Mouse (Mus musculus) hindbrain, embryonic 15.5 days (tissue): Measurements from ENCODE around the gene Olfr203. TPM values are rescaled to one million over a fixed set of nuclear protein-coding genes. Genes with fewer than 3 reads are reported as not detected.
"Not testable (repeated sequence)": the region's sequence is repeated elsewhere in the genome, so short reads cannot be mapped to it uniquely, and the experiment has no call there.

Source experiments
- ATAC-seq: fragments of 200-750 bp; cut with Nextera tagmentation; 2 replicates; pipeline ENCODE4 v1.8.0; 2017; ENCODE audit warnings: low read depth, moderate number of reproducible peaks, moderate TSS enrichment; ENCODE audit not compliant: low FRiP score
- H3K27ac ChIP-seq: fragments of 300-500 bp; sonication (generic); replicated peaks from 2 replicates; pipeline ENCODE4 v1.5.1; 2015; ENCODE audit warnings: mild to moderate bottlenecking, inconsistent platforms
- H3K27me3 ChIP-seq: fragments of 300-500 bp; sonication (generic); 2 replicates; pipeline ENCODE4 v1.6.1; 2015; ENCODE audit warnings: control low read depth, inconsistent platforms
- H3K36me3 ChIP-seq: fragments of 300-500 bp; sonication (generic); 2 replicates; pipeline ENCODE4 v1.6.1; 2015; ENCODE audit warnings: control low read depth, inconsistent platforms
- H3K4me1 ChIP-seq: fragments of 300-500 bp; sonication (generic); replicated peaks from 2 replicates; pipeline ENCODE4 v1.6.1; 2015; ENCODE audit warnings: control low read depth, inconsistent platforms
- H3K4me2 ChIP-seq: fragments of 300-500 bp; sonication (generic); 2 replicates; pipeline ENCODE4 v1.6.1; 2015; ENCODE audit warnings: moderate library complexity, mild to moderate bottlenecking, inconsistent platforms
- H3K4me3 ChIP-seq: fragments of 300-500 bp; sonication (generic); 2 replicates; pipeline ENCODE4 v1.5.1; 2015; ENCODE audit warnings: mild to moderate bottlenecking, inconsistent platforms
- H3K9ac ChIP-seq: fragments of 300-500 bp; sonication (generic); 2 replicates; pipeline ENCODE4 v1.6.1; 2015; ENCODE audit warnings: inconsistent platforms
- H3K9me3 ChIP-seq: fragments of 300-500 bp; sonication (generic); 2 replicates; pipeline ENCODE4 v1.6.1; 2016; ENCODE audit warnings: control low read depth, inconsistent platforms
- WGBS: fragments of 180-500 bp; shearing (Covaris S2); methylation state at CpG from one replicate; pipeline ENCODE4 v1.1.7; 2015; 5-methylcytosine and 5-hydroxymethylcytosine counted together
- polyA plus RNA-seq: library from polyadenylated mRNA; unstranded; fragments of >200 nt; fragmentation: Nextera tagmentation; extraction: Ambion mirVana; gene quantifications from 2 replicates; pipeline ENCODE4 v1.2.1, GENCODE M21; 2015

Gene Olfr203
- polyA plus RNA-seq, result not detected in 2 replicates

GRCm38 (mm10) chr16:59298581-59298980 is at the start of gene Olfr203:
Gene Olfr203, plus strand, starts transcription at chr16:59298881.
- no peaks in the 10 kb centered on the region for H3K9me3 ChIP-seq
- H3K4me2 ChIP-seq, result no peak within 1 kb of the TSS
- H3K27me3 ChIP-seq, result no peaks in the 10 kb centered on the region
- no peaks in the 10 kb centered on the region for H3K36me3 ChIP-seq
- H3K9ac ChIP-seq, result no peak within 1 kb of the TSS
- H3K27ac ChIP-seq, result no peak within 1 kb of the TSS
- 89% methylated on average over 2 of the region's 2 CpGs for WGBS
- ATAC-seq, result no peak
- no peaks in the 10 kb centered on the region for H3K4me1 ChIP-seq
- no peak within 1 kb of the TSS for H3K4me3 ChIP-seq

GRCm38 (mm10) chr16:59249684-59250083 is 49.0 kb upstream of the Olfr203 start:
- H3K9me3 ChIP-seq, result no peaks in the 10 kb centered on the region
- H3K9ac ChIP-seq, result no peak overlapping the region
- no peak overlapping the region for H3K27ac ChIP-seq
- no peak for ATAC-seq
- no peaks in the 10 kb centered on the region for H3K36me3 ChIP-seq
- no peaks in the 10 kb centered on the region for H3K4me1 ChIP-seq
- no peak overlapping the region for H3K4me2 ChIP-seq
- H3K27me3 ChIP-seq, result no peaks in the 10 kb centered on the region
- WGBS, result 86% methylated on average over 17 of the region's 17 CpGs
- H3K4me3 ChIP-seq, result no peak overlapping the region

GRCm38 (mm10) chr16:59269097-59269496 is 29.6 kb upstream of the Olfr203 start:
- 83% methylated on average over 4 of the region's 4 CpGs for WGBS
- H3K27me3 ChIP-seq, H3K27ac ChIP-seq, ATAC-seq, H3K4me3 ChIP-seq, H3K4me2 ChIP-seq, H3K9ac ChIP-seq, H3K36me3 ChIP-seq, H3K4me1 ChIP-seq, H3K9me3 ChIP-seq: not testable (repeated sequence)

GRCm38 (mm10) chr16:59272532-59272931 is 26.1 kb upstream of the Olfr203 start, which contains the start of gene Olfr201:
Gene Olfr201, minus strand, starts transcription at chr16:59272632.
- not testable (repeated sequence) for H3K4me3 ChIP-seq, H3K27ac ChIP-seq, H3K27me3 ChIP-seq, H3K9me3 ChIP-seq, ATAC-seq, H3K4me2 ChIP-seq, H3K4me1 ChIP-seq, H3K9ac ChIP-seq, H3K36me3 ChIP-seq
- 89% methylated on average over 4 of the region's 4 CpGs for WGBS

- ATAC-seq, result no peak
- no peaks in the 10 kb centered on the region for H3K9me3 ChIP-seq
Measured at GRCm38 (mm10) chr16:59280542-59280941, 18.1 kb upstream of the Olfr203 start.

GRCm38 (mm10) chr16:59283476-59283875 is 15.2 kb upstream of the Olfr203 start:
- ATAC-seq, result no peak
- Histone ChIP-seq H3K27ac (no peak overlapping the region), H3K27me3 (no peaks in the 10 kb centered on the region), H3K4me1 (no peaks in the 10 kb centered on the region), H3K4me3 (no peak overlapping the region), H3K36me3 (no peaks in the 10 kb centered on the region), H3K9me3 (no peaks in the 10 kb centered on the region), H3K9ac (no peak overlapping the region), H3K4me2 (no peak overlapping the region)
- WGBS, result 77% methylated on average over 1 of the region's 1 CpGs

More at GRCm38 (mm10) chr16:59280542-59280941, 18.1 kb upstream of the Olfr203 start:
- Histone ChIP-seq H3K27me3 (no peaks in the 10 kb centered on the region), H3K9ac (no peak overlapping the region), H3K36me3 (no peaks in the 10 kb centered on the region), H3K4me3 (no peak overlapping the region), H3K27ac (no peak overlapping the region), H3K4me2 (no peak overlapping the region), H3K4me1 (no peaks in the 10 kb centered on the region)
- WGBS, result 83% methylated on average over 3 of the region's 3 CpGs

- H3K4me1 ChIP-seq, result no peaks in the 10 kb centered on the region
- H3K9ac ChIP-seq, result no peak within 1 kb of the TSS
- H3K27me3 ChIP-seq, result no peaks in the 10 kb centered on the region
- H3K36me3 ChIP-seq, result no peaks in the 10 kb centered on the region
- H3K4me2 ChIP-seq, result no peak within 1 kb of the TSS
- ATAC-seq, result no peak
- no peak within 1 kb of the TSS for H3K27ac ChIP-seq
- no peak within 1 kb of the TSS for H3K4me3 ChIP-seq
- no peaks in the 10 kb centered on the region for H3K9me3 ChIP-seq
- 90% methylated on average over 1 of the region's 1 CpGs for WGBS
Measured at GRCm38 (mm10) chr16:59286693-59287092, 12.0 kb upstream of the Olfr203 start, which contains the start of gene Olfr202. Gene Olfr202, minus strand, starts transcription at chr16:59286793.

- not testable (repeated sequence) for H3K4me3 ChIP-seq, H3K9ac ChIP-seq, H3K27me3 ChIP-seq, H3K27ac ChIP-seq, H3K36me3 ChIP-seq, H3K9me3 ChIP-seq, ATAC-seq, H3K4me1 ChIP-seq, H3K4me2 ChIP-seq
- WGBS, result 83% methylated on average over 9 of the region's 9 CpGs
Measured at GRCm38 (mm10) chr16:59287576-59287975, 11.1 kb upstream of the Olfr203 start.

- Histone ChIP-seq H3K4me3 (no peak within 1 kb of the TSS), H3K9ac (no peak within 1 kb of the TSS), H3K36me3 (no peaks in the 10 kb centered on the region), H3K27ac (no peak within 1 kb of the TSS), H3K9me3 (no peaks in the 10 kb centered on the region), H3K27me3 (no peaks in the 10 kb centered on the region), H3K4me2 (no peak within 1 kb of the TSS), H3K4me1 (no peaks in the 10 kb centered on the region)
- no peak for ATAC-seq
Measured at GRCm38 (mm10) chr16:59318148-59318547, 19.5 kb downstream of the Olfr203 start, which contains the start of gene Olfr204. Gene Olfr204, minus strand, starts transcription at chr16:59318248.

GRCm38 (mm10) chr16:59323262-59323661 is 24.6 kb downstream of the Olfr203 start:
- not testable (repeated sequence) for H3K4me1 ChIP-seq, H3K9me3 ChIP-seq, H3K27me3 ChIP-seq, H3K4me2 ChIP-seq, H3K4me3 ChIP-seq, H3K27ac ChIP-seq, H3K9ac ChIP-seq, H3K36me3 ChIP-seq, ATAC-seq
- 60% methylated on average over 1 of the region's 1 CpGs for WGBS

- no peak within 1 kb of the TSS for H3K27ac ChIP-seq
- no peaks in the 10 kb centered on the region for H3K36me3 ChIP-seq
- no peaks in the 10 kb centered on the region for H3K9me3 ChIP-seq
- H3K4me2 ChIP-seq, result no peak within 1 kb of the TSS
- no peaks in the 10 kb centered on the region for H3K27me3 ChIP-seq
- H3K4me1 ChIP-seq, result no peaks in the 10 kb centered on the region
- H3K4me3 ChIP-seq, result no peak within 1 kb of the TSS
- ATAC-seq, result no peak
- no peak within 1 kb of the TSS for H3K9ac ChIP-seq
Measured at GRCm38 (mm10) chr16:59331038-59331437, 32.4 kb downstream of the Olfr203 start, which contains the start of gene Olfr205. Gene Olfr205, minus strand, starts transcription at chr16:59331138.

- no peak for ATAC-seq
- WGBS, result 92% methylated on average over 1 of the region's 1 CpGs
- Histone ChIP-seq H3K4me3 (no peak within 1 kb of the TSS), H3K9ac (no peak within 1 kb of the TSS), H3K4me2 (no peak within 1 kb of the TSS), H3K9me3 (no peaks in the 10 kb centered on the region), H3K27ac (no peak within 1 kb of the TSS), H3K4me1 (no peaks in the 10 kb centered on the region), H3K36me3 (no peaks in the 10 kb centered on the region), H3K27me3 (no peaks in the 10 kb centered on the region)
Measured at GRCm38 (mm10) chr16:59349146-59349545, 50.5 kb downstream of the Olfr203 start, which contains the start of gene Olfr206. Gene Olfr206, minus strand, starts transcription at chr16:59349246.
